Mouse (Mus musculus): ENCODE data around the gene Casq2.

Gene Casq2

GRCm38 (mm10) chr3:102083589-102084230, 2.5 kb upstream of the Casq2 start:
- no peak for DNase-seq

- DNase-seq = no peak
Observed at GRCm38 (mm10) chr3:102084833-102085491, 1.3 kb upstream of the Casq2 start.

- no peak for DNase-seq
Observed at GRCm38 (mm10) chr3:102085719-102086118, 496 bp upstream of the Casq2 start.

GRCm38 (mm10) chr3:102094841-102095240, 8.6 kb downstream of the Casq2 start:
- peak; percentile 3 for DNase-seq

GRCm38 (mm10) chr3:102095412-102095811, 9.2 kb downstream of the Casq2 start:
- no peak for DNase-seq

GRCm38 (mm10) chr3:102096366-102096765, 10.2 kb downstream of the Casq2 start:
- no peak for DNase-seq

GRCm38 (mm10) chr3:102096976-102097375, 10.8 kb downstream of the Casq2 start:
- DNase-seq = no peak

- DNase-seq = no peak
Observed at GRCm38 (mm10) chr3:102099242-102099641, 13.0 kb downstream of the Casq2 start.

GRCm38 (mm10) chr3:102099793-102100192, 13.6 kb downstream of the Casq2 start:
- DNase-seq = no peak

GRCm38 (mm10) chr3:102101445-102101844, 15.2 kb downstream of the Casq2 start:
- DNase-seq = no peak

GRCm38 (mm10) chr3:102103811-102104565, 17.8 kb downstream of the Casq2 start:
- DNase-seq = no peak

GRCm38 (mm10) chr3:102108201-102108600, 22.0 kb downstream of the Casq2 start:
- peak; percentile 22 for DNase-seq

- no peak for DNase-seq
Observed at GRCm38 (mm10) chr3:102111979-102112599, 25.9 kb downstream of the Casq2 start.

- no peak for DNase-seq
Observed at GRCm38 (mm10) chr3:102120947-102121346, 34.7 kb downstream of the Casq2 start.

- DNase-seq = no peak
Observed at GRCm38 (mm10) chr3:102122046-102122445, 35.8 kb downstream of the Casq2 start.

GRCm38 (mm10) chr3:102123654-102124053, 37.4 kb downstream of the Casq2 start:
- DNase-seq = no peak

GRCm38 (mm10) chr3:102125546-102125945, 39.3 kb downstream of the Casq2 start:
- no peak for DNase-seq

GRCm38 (mm10) chr3:102127114-102127513, 40.9 kb downstream of the Casq2 start:
- DNase-seq = no peak

- no peak for DNase-seq
Observed at GRCm38 (mm10) chr3:102128242-102128641, 42.0 kb downstream of the Casq2 start.

GRCm38 (mm10) chr3:102130478-102130877, 44.3 kb downstream of the Casq2 start:
- no peak for DNase-seq

GRCm38 (mm10) chr3:102131627-102132324, 45.6 kb downstream of the Casq2 start:
- no peak for DNase-seq

- DNase-seq = peak; percentile 3
Observed at GRCm38 (mm10) chr3:102135389-102136113, 49.3 kb downstream of the Casq2 start.
